Mouse (Mus musculus) liver, embryonic 15.5 days (tissue): ENCODE measurements around the gene Ssc5d. TPM values are rescaled to one million over a fixed set of nuclear protein-coding genes. Genes with fewer than 3 reads are reported as not detected.

Experiments
- ATAC-seq: fragments of 200-750 bp; cut with Nextera tagmentation; 2 replicates; pipeline ENCODE4 v1.8.0; 2017; ENCODE audit warnings: moderate number of reproducible peaks, mild to moderate bottlenecking, moderate library complexity; ENCODE audit not compliant: insufficient read depth
- H3K27ac ChIP-seq: fragments of 300-500 bp; sonication (generic); replicated peaks from 2 replicates; pipeline ENCODE4 v1.5.1; 2015; ENCODE audit warnings: mild to moderate bottlenecking, inconsistent platforms
- H3K27me3 ChIP-seq: fragments of 300-500 bp; sonication (generic); 2 replicates; pipeline ENCODE4 v1.6.1; 2015; ENCODE audit warnings: mild to moderate bottlenecking, inconsistent platforms
- H3K36me3 ChIP-seq: fragments of 300-500 bp; sonication (generic); replicated peaks from 2 replicates; pipeline ENCODE4 v1.6.1; 2015; ENCODE audit warnings: moderate library complexity, mild to moderate bottlenecking, inconsistent platforms
- H3K4me1 ChIP-seq: fragments of 300-500 bp; sonication (generic); replicated peaks from 2 replicates; pipeline ENCODE4 v1.6.1; 2015; ENCODE audit warnings: inconsistent platforms
- H3K4me2 ChIP-seq: fragments of 300-500 bp; sonication (generic); 2 replicates; pipeline ENCODE4 v1.6.1; 2015; ENCODE audit warnings: moderate library complexity, mild to moderate bottlenecking, inconsistent platforms
- H3K4me3 ChIP-seq: fragments of 300-500 bp; sonication (generic); replicated peaks from 2 replicates; pipeline ENCODE4 v1.5.1; 2015; ENCODE audit warnings: mild to moderate bottlenecking, inconsistent platforms
- H3K9ac ChIP-seq: fragments of 300-500 bp; sonication (generic); 2 replicates; pipeline ENCODE4 v1.6.1; 2015; ENCODE audit warnings: moderate library complexity, mild to moderate bottlenecking, inconsistent platforms
- H3K9me3 ChIP-seq: fragments of 300-500 bp; sonication (generic); replicated peaks from 2 replicates; pipeline ENCODE4 v1.6.1; 2016; ENCODE audit warnings: inconsistent platforms
- WGBS: fragments of 180-500 bp; shearing (Covaris S2); methylation state at CpG from one replicate; pipeline ENCODE4 v1.1.7; 2015; ENCODE audit warnings: mixed read lengths; ENCODE audit not compliant: insufficient replicate concordance; 5-methylcytosine and 5-hydroxymethylcytosine counted together
- polyA plus RNA-seq: library from polyadenylated mRNA; unstranded; fragments of >200 nt; fragmentation: Nextera tagmentation; extraction: Ambion mirVana; gene quantifications from 2 replicates; pipeline ENCODE4 v1.2.1, GENCODE M21; 2015

Ssc5d gene
- polyA plus RNA-seq, 1 experiment from 2014 or later, result 0.15 TPM

DNA sequence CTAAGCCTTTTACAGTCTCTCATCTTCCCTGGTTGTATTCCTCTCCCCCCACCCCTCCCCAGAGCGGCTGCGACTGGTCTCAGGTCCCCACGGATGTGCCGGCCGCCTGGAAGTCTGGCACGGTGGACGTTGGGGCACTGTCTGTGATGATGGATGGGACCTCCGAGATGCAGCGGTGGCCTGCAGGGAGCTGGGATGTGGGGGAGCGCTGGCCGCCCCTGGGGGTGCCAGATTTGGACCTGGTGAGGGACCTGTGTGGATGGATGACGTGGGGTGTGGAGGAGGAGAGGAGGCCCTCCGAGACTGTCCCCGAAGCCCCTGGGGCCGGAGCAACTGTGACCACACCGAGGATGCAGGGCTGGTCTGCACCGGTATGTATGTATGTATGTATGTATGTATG lies 2.7 kb downstream of the Ssc5d start:
- Histone ChIP-seq H3K9ac (no peak overlapping the region), H3K4me2 (no peak overlapping the region), H3K9me3 (no peaks in the 10 kb centered on the region), H3K36me3 (no peaks in the 10 kb centered on the region), H3K4me3 (no peak overlapping the region), H3K4me1 (peaks cover 7% of the 10 kb centered on the region; the same call in 1 of the 2 replicates), H3K27me3 (peaks cover 41% of the 10 kb centered on the region), H3K27ac (no peak overlapping the region)
- WGBS, result 68% methylated on average over 17 of the region's 17 CpGs
- ATAC-seq, result no peak

GRCm38 (mm10) chr7:4933103-4933502 lies 7.5 kb downstream of the Ssc5d start:
- Histone ChIP-seq H3K4me3 (no peak overlapping the region), H3K9me3 (no peaks in the 10 kb centered on the region), H3K9ac (no peak overlapping the region), H3K4me1 (no peaks in the 10 kb centered on the region), H3K27me3 (no peaks in the 10 kb centered on the region), H3K27ac (no peak overlapping the region), H3K36me3 (no peaks in the 10 kb centered on the region), H3K4me2 (no peak overlapping the region)
- no peak for ATAC-seq
- WGBS, result 65% methylated on average over 12 of the region's 12 CpGs

DNA sequence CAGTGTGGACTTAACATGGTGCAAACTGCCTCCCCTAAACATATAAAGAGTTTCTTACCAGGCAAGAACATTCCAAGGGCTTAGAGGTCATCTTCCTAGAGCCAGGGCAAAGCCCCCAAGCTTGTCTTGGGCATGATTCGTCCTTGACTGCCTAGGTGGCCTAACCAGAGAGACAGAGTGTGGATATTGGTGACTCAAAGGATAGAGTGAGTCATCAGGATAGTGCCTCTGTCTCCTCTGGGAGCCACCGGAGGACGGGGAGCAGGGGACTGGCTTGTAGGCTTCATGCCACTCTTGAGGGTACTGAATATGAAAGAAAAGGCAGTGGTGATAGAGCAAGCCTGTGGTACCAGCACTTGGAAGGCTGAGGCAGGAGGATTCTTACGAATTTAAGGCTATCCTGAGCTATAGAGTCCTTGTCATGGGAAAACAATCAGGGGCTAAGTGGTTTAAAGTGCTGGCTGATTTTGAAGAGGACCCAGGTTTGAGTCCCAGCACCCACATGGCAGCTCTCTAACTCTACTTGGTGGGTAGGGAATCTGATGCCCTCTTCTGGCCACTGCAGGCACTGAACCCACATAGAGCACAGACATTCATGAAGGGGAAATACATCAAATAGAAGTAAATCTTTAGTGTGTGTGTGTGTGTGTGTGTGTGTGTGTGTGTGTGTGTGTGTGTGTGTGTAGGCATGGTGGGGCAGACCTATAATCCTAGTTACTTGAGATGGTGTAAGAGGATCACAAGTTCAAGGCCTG lies 8.8 kb downstream of the Ssc5d start:
- Histone ChIP-seq H3K4me1 (no peaks in the 10 kb centered on the region), H3K9me3 (no peaks in the 10 kb centered on the region), H3K27me3 (no peaks in the 10 kb centered on the region), H3K36me3 (no peaks in the 10 kb centered on the region), H3K9ac (no peak overlapping the region), H3K27ac (no peak overlapping the region), H3K4me2 (no peak overlapping the region), H3K4me3 (no peak overlapping the region)
- WGBS, result 49% methylated on average over 4 of the region's 4 CpGs
- ATAC-seq, result no peak

GRCm38 (mm10) chr7:4936832-4937231 lies 11.2 kb downstream of the Ssc5d start:
- no peak overlapping the region for H3K27ac ChIP-seq
- ATAC-seq, result no peak
- no peaks in the 10 kb centered on the region for H3K9me3 ChIP-seq
- no peak overlapping the region for H3K4me2 ChIP-seq
- peaks cover 2% of the 10 kb centered on the region; the same call in 1 of the 2 replicates for H3K27me3 ChIP-seq
- H3K9ac ChIP-seq, result no peak overlapping the region
- no peaks in the 10 kb centered on the region for H3K4me1 ChIP-seq
- H3K36me3 ChIP-seq, result no peaks in the 10 kb centered on the region
- H3K4me3 ChIP-seq, result no peak overlapping the region
- 59% methylated on average over 10 of the region's 10 CpGs for WGBS

DNA sequence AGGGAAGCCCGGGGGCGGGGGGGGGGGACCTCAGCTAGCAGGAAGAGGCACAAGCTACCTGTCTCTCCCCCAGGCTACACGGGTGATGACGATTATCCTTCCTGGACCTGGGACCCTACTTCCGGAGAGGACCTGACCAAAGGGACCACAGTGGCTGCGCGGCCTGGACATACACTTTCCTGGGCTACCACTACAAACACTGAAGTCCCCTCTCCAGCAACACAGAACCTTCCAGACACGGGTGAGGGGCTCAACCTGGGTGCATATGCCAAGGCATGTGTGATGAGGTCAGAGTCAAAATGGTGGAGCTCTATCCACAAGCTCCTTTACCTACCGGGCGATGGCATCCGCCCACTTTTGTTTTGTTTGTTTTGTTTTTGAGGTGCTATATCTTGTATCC lies 11.8 kb downstream of the Ssc5d start:
- WGBS, result 57% methylated on average over 11 of the region's 11 CpGs
- no peak for ATAC-seq
- Histone ChIP-seq H3K4me1 (no peaks in the 10 kb centered on the region), H3K4me3 (no peak overlapping the region), H3K4me2 (no peak overlapping the region), H3K27ac (no peak overlapping the region), H3K36me3 (no peaks in the 10 kb centered on the region), H3K27me3 (peaks cover 4% of the 10 kb centered on the region; the same call in 1 of the 2 replicates), H3K9me3 (no peaks in the 10 kb centered on the region), H3K9ac (no peak overlapping the region)

- 29% methylated on average over 2 of the region's 2 CpGs for WGBS
- no peaks in the 10 kb centered on the region for H3K9me3 ChIP-seq
- peaks cover 4% of the 10 kb centered on the region; the same call in 1 of the 2 replicates for H3K27me3 ChIP-seq
- peaks cover 2% of the 10 kb centered on the region; the same call in 1 of the 2 replicates for H3K4me1 ChIP-seq
- H3K36me3 ChIP-seq, result no peaks in the 10 kb centered on the region
- H3K4me3 ChIP-seq, result no peak overlapping the region
- H3K9ac ChIP-seq, result no peak overlapping the region
- ATAC-seq, result no peak
- no peak overlapping the region for H3K27ac ChIP-seq
- no peak overlapping the region for H3K4me2 ChIP-seq
Observed at GRCm38 (mm10) chr7:4938456-4938855, 12.9 kb downstream of the Ssc5d start.

DNA sequence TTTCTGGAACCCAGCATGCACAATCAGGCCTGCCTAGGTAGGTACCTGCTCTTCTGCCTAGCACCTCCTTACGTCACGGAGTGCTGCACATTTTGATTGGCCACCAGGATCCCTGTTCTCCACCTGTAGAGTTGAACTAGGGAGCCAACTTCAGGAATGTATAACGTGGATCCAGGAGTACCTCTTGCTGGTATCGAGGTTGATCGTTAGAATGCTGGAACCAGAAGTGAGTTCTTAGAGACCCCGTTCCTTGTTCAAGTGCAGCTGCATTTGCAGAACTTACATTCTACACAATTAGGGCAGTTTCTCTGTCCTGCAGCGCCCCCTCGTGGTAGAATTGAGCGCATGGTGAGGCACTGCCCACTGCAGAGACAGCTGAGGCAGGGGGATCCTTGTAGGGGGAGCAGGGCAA lies 14.5 kb downstream of the Ssc5d start:
- H3K9ac ChIP-seq, result no peak overlapping the region
- no peak overlapping the region for H3K4me2 ChIP-seq
- 0 out of 2 replicates have a peak, but pooled peaks have one; percentile 27 for ATAC-seq
- H3K27me3 ChIP-seq, result peaks cover 4% of the 10 kb centered on the region; the same call in 1 of the 2 replicates
- H3K4me1 ChIP-seq, result peaks cover 4% of the 10 kb centered on the region; the same call in 1 of the 2 replicates
- H3K36me3 ChIP-seq, result no peaks in the 10 kb centered on the region
- H3K27ac ChIP-seq, result no peak overlapping the region
- 8% methylated on average over 9 of the region's 9 CpGs for WGBS
- H3K9me3 ChIP-seq, result no peaks in the 10 kb centered on the region
- H3K4me3 ChIP-seq, result no peak overlapping the region

GRCm38 (mm10) chr7:4942673-4943072 lies 17.1 kb downstream of the Ssc5d start:
- WGBS, result 27% methylated on average over 5 of the region's 5 CpGs
- Histone ChIP-seq H3K4me3 (no peak overlapping the region), H3K36me3 (no peaks in the 10 kb centered on the region), H3K4me2 (no peak overlapping the region), H3K27ac (no peak overlapping the region), H3K4me1 (peaks cover 4% of the 10 kb centered on the region; the same call in 1 of the 2 replicates), H3K9ac (no peak overlapping the region), H3K27me3 (peaks cover 4% of the 10 kb centered on the region; the same call in 1 of the 2 replicates), H3K9me3 (no peaks in the 10 kb centered on the region)
- ATAC-seq, result no peak

DNA sequence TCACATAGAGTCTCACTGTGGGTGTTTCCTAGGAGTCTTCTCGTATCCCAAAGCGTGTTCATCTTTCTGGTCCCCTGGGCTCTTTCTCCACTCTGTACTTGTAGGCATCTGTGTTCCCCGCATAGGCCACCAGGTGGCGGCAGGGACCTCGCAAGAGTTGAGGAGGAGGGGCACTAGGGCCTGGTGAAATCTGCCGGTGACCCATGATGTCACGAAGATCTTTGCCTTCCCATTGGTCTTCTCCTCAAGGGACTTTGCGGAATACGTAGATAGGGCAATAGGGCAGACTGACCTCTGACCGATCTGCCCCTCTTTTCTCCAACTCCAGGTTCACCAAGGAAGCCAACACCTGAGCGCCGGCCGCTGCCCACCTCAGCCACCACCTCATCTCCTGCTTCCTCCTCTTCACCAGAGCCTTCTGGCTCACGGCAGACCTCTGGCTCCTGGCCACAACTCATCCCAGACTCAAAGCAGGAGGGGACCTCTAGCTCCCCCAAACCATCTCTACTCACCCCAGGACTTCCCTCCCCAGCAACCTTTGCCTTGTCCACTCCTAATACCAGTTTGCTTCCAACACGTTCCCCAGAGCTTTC lies 17.7 kb downstream of the Ssc5d start:
- peak overlapping the region; percentile 32 for H3K4me3 ChIP-seq
- no peaks in the 10 kb centered on the region for H3K9me3 ChIP-seq
- H3K9ac ChIP-seq, result no peak overlapping the region
- peak; percentile 72 for ATAC-seq
- 9% methylated on average over 15 of the region's 15 CpGs for WGBS
- H3K4me1 ChIP-seq, result peaks cover 4% of the 10 kb centered on the region; the same call in 1 of the 2 replicates
- peak overlapping the region; percentile 59 for H3K4me2 ChIP-seq
- no peak overlapping the region for H3K27ac ChIP-seq
- H3K27me3 ChIP-seq, result peaks cover 4% of the 10 kb centered on the region; the same call in 1 of the 2 replicates
- H3K36me3 ChIP-seq, result no peaks in the 10 kb centered on the region

DNA sequence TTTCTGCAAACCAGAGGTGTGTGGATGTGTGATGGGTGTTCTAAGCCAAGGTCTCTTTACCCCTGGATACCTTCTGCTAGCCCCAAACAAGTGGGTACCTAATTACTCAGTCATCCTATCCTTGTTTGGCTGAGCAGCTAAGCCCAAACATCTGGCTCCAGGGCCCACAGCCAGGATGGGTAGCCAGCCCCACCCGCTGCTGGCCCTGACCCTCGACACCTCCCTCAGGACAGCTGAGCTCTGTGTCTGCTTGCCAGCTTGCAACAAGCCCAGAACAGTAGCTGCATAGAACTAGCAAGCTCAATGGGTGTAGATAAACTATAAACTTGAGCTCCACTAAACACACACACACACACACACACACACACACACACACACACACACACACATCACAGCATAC lies 22.3 kb downstream of the Ssc5d start:
- Histone ChIP-seq H3K4me3 (no peak overlapping the region), H3K4me1 (peaks cover 9% of the 10 kb centered on the region), H3K9ac (no peak overlapping the region), H3K9me3 (no peaks in the 10 kb centered on the region), H3K27me3 (no peaks in the 10 kb centered on the region), H3K4me2 (no peak overlapping the region), H3K27ac (no peak overlapping the region), H3K36me3 (no peaks in the 10 kb centered on the region)
- WGBS, result 33% methylated on average over 2 of the region's 2 CpGs
- ATAC-seq, result no peak

DNA sequence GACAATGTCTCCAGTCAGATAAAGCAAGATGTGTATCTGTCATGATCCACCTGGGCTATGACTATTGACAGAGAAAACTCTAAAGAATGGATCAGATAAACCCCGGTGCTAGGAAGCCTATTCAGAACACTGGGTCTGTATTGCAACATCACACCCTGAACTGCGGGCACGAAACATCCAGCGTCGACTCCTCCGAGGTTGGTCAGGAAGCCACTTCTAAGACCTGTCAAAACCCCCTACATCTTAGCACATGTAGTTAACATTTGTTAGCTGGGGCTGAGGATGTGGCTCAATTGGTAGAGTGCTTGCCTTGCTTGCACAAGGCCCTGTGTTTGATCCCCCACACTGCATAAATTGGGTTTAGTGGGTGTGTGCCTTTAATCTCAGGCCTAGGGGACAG lies 22.8 kb downstream of the Ssc5d start:
- Histone ChIP-seq H3K4me2 (no peak overlapping the region), H3K27me3 (no peaks in the 10 kb centered on the region), H3K9me3 (no peaks in the 10 kb centered on the region), H3K27ac (no peak overlapping the region), H3K9ac (no peak overlapping the region), H3K4me3 (no peak overlapping the region), H3K36me3 (no peaks in the 10 kb centered on the region), H3K4me1 (peaks cover 7% of the 10 kb centered on the region)
- ATAC-seq, result no peak
- WGBS, result 35% methylated on average over 6 of the region's 6 CpGs
